Mouse (Mus musculus): ENCODE measurements around the gene Gm17332. TPM values are rescaled to one million over a fixed set of nuclear protein-coding genes. Genes with fewer than 3 reads are reported as not detected.

Gm17332 gene
- total RNA-seq (2023), result not detected

DNA sequence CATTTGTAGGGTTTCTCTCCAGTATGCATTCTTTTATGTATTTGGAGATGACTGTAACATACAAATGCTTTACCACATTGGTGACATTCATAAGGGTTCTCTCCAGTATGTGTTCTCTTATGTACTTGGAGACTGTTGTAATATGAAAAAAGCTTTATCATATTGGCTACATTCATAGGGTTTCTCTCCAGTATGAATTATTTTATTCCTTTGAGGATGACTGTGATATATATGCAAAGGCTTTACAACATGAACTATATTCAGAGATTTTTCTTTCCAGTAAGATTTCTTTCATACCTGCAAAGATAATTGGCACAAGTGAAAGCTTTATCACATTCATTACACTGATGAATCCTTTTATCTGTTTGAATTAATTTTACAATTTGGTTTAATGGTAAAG lies at the start of gene Gm17332:
Gene Gm17332 (minus strand): TSS at position 101 of the 400 bp plus-strand sequence.

Other genes starting within 250 kb of the Gm17332 start
- 29.5 TPM for gene Erlec1, start 228.1 kb downstream of the Gm17332 start, total RNA-seq (2023)
- gene Chac2, start 196.1 kb downstream of the Gm17332 start, total RNA-seq (2023), result 1.7 TPM
- not detected for gene Stc2, start 187.6 kb upstream of the Gm17332 start, total RNA-seq (2023)